Mouse (Mus musculus) E14TG2a.4 (cell line): ENCODE measurements at regions not wholly inside any gene's neighbourhood (a gene's known extent, or its start where the extent isn't known, plus 50 kb on each side); places are given as distances from the start of the nearest gene placed in this dataset.

Experiments
- CTCF ChIP-seq: conservative IDR thresholded peaks from 2 replicates; pipeline ENCODE4 v1.5.1; 2014; ENCODE audit warnings: low read length
- NANOG ChIP-seq: IDR thresholded peaks from 2 replicates; pipeline ENCODE4 v1.6.1; 2014; ENCODE audit warnings: borderline replicate concordance, low read length, mixed read lengths

GRCm38 (mm10) chr14:26361206-26361605, 103.4 kb downstream of the Duxbl3 start:
- TF ChIP-seq NANOG (no peak), CTCF (no peak)
